Mouse (Mus musculus): Measurements from ENCODE around the gene 9230104L09Rik. TPM values are rescaled to one million over a fixed set of nuclear protein-coding genes. Genes with fewer than 3 reads are reported as not detected.
A peak's percentile ranks its signal among the peaks of the same experiment; 100 is the strongest.

9230104L09Rik gene
- polyA plus RNA-seq, 1 experiment = not detected

DNA sequence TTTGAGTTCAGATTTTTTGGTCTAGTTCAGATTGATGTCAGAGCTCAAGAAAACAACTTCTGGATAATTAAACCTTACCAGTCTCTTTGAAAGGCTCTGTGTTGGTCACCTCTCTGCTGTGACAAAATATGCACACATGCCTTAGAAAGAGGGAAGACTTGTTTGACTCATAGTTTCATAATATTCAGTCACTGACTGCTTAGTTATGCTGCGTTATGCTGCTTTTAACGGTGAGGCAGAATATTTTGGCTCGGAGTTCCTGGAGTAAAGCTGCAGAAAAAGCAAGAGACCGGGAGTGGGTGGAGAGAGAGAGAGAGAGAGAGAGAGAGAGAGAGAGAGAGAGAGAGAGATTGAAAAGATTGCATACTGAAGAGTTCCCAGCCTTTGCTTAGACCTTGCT, 3.8 kb downstream of the 9230104L09Rik start:
- Histone ChIP-seq H3K4me3 (ENCODE audit: insufficient read depth, low read length) (no peak overlapping the region), H3K27ac (ENCODE audit: insufficient read depth, low read length) (no peak overlapping the region; the same call in 1 of the 2 replicates), H3K4me1 (ENCODE audit: control insufficient read depth, insufficient read depth, low read length) (peaks cover 11% of the 10 kb centered on the region)
- no peak for TF ChIP-seq POLR2A (IDR thresholded peaks at IDR 0.05; ENCODE audit: low read depth, low read length)
- no peak for TF ChIP-seq CTCF (IDR thresholded peaks at IDR 0.05; ENCODE audit: borderline replicate concordance, insufficient read depth, low read length)

DNA sequence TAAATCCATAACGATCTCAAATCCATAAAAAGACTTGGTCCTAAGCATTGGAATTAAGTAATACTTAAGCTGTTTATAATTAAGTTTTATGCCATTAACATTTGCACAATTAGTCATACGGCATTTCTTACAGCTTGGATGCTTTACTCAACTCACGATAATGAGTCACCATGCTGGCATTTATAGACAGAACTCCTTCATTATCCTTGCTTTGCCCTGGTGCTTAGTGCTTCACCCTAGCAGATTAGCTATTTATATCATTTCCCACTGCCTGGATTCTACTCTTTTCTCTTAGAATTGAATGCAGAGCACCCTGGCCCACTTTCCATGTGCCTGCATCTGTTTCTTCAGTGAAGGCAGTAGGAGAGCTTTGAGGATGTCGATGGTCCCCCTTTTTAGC, 7.3 kb downstream of the 9230104L09Rik start:
- TF ChIP-seq CTCF (IDR thresholded peaks at IDR 0.05; ENCODE audit: borderline replicate concordance, insufficient read depth, low read length) (no peak), POLR2A (IDR thresholded peaks at IDR 0.05; ENCODE audit: low read depth, low read length) (no peak)

DNA sequence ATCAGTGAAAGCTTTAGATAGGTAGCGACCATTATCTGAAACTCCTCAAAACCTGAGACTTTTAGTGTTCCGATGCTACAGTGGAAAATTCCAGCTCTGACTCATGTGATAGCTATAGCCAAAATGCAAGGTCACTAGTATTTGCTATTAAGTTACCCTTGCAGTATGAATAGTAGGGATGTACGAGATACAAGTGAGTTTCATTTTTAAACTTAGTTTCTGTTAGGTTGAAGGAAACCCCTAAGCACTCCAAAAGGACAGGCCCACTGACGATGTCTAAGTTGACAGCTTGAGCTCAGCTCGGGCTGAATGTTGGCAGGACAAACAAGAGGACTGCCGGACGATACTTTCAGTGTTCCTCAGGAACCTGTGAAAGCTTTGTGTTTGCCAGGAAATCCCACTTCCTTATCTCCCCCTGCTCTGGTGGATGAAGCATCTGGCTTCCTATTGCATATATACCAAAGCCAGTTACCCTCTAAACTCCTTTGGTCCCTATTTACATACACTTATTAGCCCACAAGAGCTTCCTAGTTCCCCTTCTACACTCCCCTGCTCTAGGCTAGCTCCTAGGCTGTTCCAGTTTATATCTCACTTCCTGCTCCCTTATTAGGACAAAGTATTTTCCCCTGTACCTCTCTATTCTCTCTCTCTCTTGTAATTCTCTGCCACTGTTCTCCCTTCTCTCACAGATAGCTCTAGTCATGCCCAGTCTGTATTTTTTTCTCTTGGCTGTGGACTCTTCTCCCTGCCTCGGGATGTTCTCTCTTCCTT, 8.0 kb downstream of the 9230104L09Rik start:
- TF ChIP-seq POLR2A (IDR thresholded peaks at IDR 0.05; ENCODE audit: low read depth, low read length) (no peak), CTCF (IDR thresholded peaks at IDR 0.05; ENCODE audit: borderline replicate concordance, insufficient read depth, low read length) (no peak)
- H3K4me1 ChIP-seq (ENCODE audit: control insufficient read depth, insufficient read depth, low read length) = peaks cover 11% of the 10 kb centered on the region
- peak overlapping the region; percentile 88 for H3K27ac ChIP-seq (ENCODE audit: insufficient read depth, low read length)
- H3K4me3 ChIP-seq (ENCODE audit: insufficient read depth, low read length) = no peak overlapping the region

More for the DNA sequence above, 7.3 kb downstream of the 9230104L09Rik start:
- H3K4me1 ChIP-seq (ENCODE audit: control insufficient read depth, insufficient read depth, low read length) = peaks cover 11% of the 10 kb centered on the region
- peak overlapping the region; percentile 88 for H3K27ac ChIP-seq (ENCODE audit: insufficient read depth, low read length)
- no peak overlapping the region for H3K4me3 ChIP-seq (ENCODE audit: insufficient read depth, low read length)

DNA sequence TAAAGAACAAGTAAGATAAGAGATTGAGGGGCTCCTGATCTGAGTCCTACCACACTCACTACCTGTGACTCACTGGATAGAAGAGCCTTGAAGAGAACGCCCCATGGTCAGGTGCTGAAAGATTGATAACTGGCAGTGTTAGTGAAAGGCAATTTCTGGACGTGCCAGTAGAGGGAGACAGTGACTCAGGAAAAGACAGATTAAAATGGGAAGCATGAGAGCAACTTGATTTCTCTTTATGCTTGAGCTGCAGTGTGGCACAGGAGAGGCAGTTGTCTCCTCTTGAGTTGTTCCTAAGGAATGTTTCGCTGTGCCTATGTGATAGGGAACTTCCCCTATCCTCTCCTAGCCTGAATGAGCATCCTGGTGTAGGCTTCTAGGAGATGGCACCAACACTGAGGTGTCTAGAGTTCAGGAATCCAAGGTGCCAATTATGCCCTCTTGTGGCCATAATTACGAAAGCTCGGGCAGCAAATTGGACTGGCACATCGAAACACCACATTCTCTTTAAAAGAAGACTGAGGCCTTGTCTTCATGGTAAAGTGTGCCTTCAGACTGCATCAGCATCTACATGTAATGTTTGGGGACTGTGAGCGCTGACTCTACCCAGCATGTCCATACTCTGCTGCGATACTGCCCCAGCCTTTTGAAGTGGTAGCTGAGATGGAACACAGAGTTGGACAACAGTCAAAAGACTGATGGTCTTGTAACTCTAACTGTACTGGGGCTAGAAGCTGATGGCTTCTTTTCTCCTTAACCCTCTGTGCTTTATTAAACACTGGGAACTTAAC, 13.5 kb downstream of the 9230104L09Rik start:
- Histone ChIP-seq H3K4me3 (ENCODE audit: insufficient read depth, low read length) (no peak overlapping the region), H3K4me1 (ENCODE audit: control insufficient read depth, insufficient read depth, low read length) (peaks cover under 1% of the 10 kb centered on the region; the same call in 1 of the 2 replicates), H3K27ac (ENCODE audit: insufficient read depth, low read length) (no peak overlapping the region)
- no peak for TF ChIP-seq CTCF (IDR thresholded peaks at IDR 0.05; ENCODE audit: borderline replicate concordance, insufficient read depth, low read length)
- no peak for TF ChIP-seq POLR2A (IDR thresholded peaks at IDR 0.05; ENCODE audit: low read depth, low read length)

DNA sequence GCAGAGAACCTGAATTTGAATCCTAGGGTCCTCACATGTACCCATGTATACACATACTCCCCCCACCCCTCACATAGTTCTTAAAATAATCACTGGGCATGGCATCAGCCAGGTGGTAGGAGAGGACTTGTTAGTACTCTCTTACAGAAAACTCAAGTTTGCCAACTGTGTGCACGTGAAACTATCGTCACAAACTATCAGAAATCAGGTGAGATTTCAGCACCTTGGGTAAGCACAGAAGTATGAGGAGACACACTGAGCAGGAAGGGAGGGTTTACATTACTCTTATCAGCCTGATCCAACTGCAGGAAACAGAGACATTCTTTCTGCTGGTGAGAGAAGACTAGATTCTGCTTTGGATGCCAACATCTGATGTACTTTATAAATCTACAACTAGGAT, 25.6 kb downstream of the 9230104L09Rik start:
- Histone ChIP-seq H3K4me3 (ENCODE audit: insufficient read depth, low read length) (no peak overlapping the region), H3K4me1 (ENCODE audit: control insufficient read depth, insufficient read depth, low read length) (no peaks in the 10 kb centered on the region), H3K27ac (ENCODE audit: insufficient read depth, low read length) (no peak overlapping the region)
- TF ChIP-seq POLR2A (IDR thresholded peaks at IDR 0.05; ENCODE audit: low read depth, low read length) (no peak), CTCF (IDR thresholded peaks at IDR 0.05; ENCODE audit: borderline replicate concordance, insufficient read depth, low read length) (no peak)

DNA sequence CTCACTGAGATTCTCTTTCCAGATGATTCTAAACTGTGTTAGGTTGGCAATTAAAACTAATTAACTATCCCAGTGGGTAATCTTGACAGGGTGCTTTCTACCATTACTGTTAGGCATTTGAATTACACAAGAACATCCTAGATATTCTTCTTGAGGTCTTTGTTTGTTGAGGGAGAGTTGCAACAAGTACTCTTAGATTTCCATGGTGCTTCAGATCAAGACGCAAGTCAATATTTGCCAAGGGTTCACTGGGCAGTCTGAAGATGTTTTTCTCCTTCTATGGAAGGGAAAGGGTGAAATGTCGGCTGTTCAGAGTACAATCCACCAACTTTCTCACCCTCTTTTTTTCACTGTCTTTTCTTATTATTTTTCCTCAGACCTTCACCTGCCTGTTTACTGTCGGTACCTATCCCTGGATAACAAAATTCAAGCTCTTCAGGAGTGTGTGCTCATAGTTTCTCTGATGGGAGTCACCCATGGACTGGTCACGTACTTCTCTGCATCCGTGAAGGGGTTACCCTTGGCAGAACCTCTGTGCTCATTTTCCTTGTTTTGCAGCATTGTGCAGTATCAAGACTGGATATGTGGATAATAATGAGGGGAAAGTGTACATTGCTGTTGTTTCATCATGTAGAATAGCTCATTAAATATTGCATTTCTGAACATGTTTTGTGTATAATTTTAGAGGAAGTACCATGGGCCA, 26.6 kb downstream of the 9230104L09Rik start:
- H3K4me1 ChIP-seq (ENCODE audit: control insufficient read depth, insufficient read depth, low read length) = no peaks in the 10 kb centered on the region
- H3K27ac ChIP-seq (ENCODE audit: insufficient read depth, low read length) = no peak overlapping the region
- no peak overlapping the region for H3K4me3 ChIP-seq (ENCODE audit: insufficient read depth, low read length)
- TF ChIP-seq POLR2A (IDR thresholded peaks at IDR 0.05; ENCODE audit: low read depth, low read length) (no peak), CTCF (IDR thresholded peaks at IDR 0.05; ENCODE audit: borderline replicate concordance, insufficient read depth, low read length) (no peak)

DNA sequence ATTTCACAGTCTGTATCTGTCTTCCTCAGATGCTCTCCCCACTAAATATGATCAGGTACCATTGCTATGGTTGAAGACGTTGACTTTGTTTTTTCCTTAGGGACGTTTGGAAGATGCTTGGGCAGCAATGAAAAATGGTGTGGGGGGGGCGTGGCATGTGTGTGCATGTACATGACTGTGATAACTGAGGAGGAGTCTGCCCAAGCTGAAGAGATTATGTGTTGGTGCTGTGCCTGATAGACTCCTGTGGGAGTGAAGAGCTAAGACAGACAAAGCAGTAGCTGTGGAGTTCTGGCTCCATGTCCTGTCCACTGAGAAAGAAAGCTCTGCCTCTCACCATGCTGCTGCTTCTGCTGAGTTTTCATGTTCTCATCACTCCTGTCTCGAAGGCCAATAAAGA, 29.9 kb downstream of the 9230104L09Rik start, which contains the start of gene Cst9:
TSS of gene Cst9 (plus strand) at position 236 of the 400 bp plus-strand sequence.
- no peaks in the 10 kb centered on the region for H3K4me1 ChIP-seq (ENCODE audit: control insufficient read depth, insufficient read depth, low read length)
- TF ChIP-seq CTCF (IDR thresholded peaks at IDR 0.05; ENCODE audit: borderline replicate concordance, insufficient read depth, low read length) (no peak), POLR2A (IDR thresholded peaks at IDR 0.05; ENCODE audit: low read depth, low read length) (no peak)
- no peak within 1 kb of the TSS for H3K4me3 ChIP-seq (ENCODE audit: insufficient read depth, low read length)
- H3K27ac ChIP-seq (ENCODE audit: insufficient read depth, low read length) = no peak within 1 kb of the TSS

DNA sequence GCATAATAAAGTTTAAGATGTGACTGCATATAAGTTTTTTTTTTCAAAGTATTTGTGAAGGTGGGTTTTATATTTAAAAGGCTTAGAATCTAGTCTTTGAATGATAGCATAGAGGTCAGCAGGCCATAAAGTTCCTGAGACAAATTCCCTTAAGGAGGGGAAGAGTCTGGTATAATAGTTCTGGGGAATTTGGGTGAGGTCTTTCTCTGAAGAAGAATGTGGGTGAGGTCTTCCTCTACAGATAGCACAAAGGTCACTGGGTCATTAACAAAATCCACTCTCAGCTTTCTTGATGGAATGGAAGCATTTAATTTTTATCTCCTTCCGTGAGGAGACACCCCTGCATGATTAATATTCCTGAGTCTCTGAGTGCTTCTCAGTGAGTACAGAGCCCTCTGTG, 38.9 kb downstream of the 9230104L09Rik start:
- no peak overlapping the region for H3K27ac ChIP-seq (ENCODE audit: insufficient read depth, low read length)

DNA sequence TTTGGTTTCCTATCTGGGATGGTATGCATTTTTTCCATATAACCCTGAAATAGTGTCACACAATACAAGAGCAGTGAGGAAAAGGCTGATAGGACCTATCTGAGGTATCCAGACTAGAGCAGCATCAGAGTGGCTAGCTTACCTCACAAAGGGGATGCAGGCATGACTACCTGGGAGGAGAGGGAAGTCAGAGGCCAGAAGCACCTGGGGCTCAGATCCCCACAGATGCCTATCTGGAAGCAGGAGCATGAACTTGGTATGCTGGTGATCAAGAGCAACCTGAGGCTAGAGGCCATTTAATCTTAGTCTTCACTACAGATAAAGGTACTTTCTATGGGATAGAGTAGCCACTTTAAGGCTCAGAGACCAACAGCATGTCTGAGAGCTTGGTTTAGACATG, 44.9 kb downstream of the 9230104L09Rik start, which contains the start of gene Cst13:
TSS of gene Cst13 (plus strand) at position 173 of the 400 bp plus-strand sequence.
- no peak within 1 kb of the TSS for H3K27ac ChIP-seq (ENCODE audit: insufficient read depth, low read length)
- no peak within 1 kb of the TSS for H3K4me3 ChIP-seq (ENCODE audit: insufficient read depth, low read length)
- no peaks in the 10 kb centered on the region for H3K4me1 ChIP-seq (ENCODE audit: control insufficient read depth, insufficient read depth, low read length)
- TF ChIP-seq POLR2A (IDR thresholded peaks at IDR 0.05; ENCODE audit: low read depth, low read length) (no peak), CTCF (IDR thresholded peaks at IDR 0.05; ENCODE audit: borderline replicate concordance, insufficient read depth, low read length) (no peak)

More for the DNA sequence above, 38.9 kb downstream of the 9230104L09Rik start:
- Histone ChIP-seq H3K4me3 (ENCODE audit: insufficient read depth, low read length) (no peak overlapping the region), H3K4me1 (ENCODE audit: control insufficient read depth, insufficient read depth, low read length) (no peaks in the 10 kb centered on the region)
- TF ChIP-seq POLR2A (IDR thresholded peaks at IDR 0.05; ENCODE audit: low read depth, low read length) = no peak
- TF ChIP-seq CTCF (IDR thresholded peaks at IDR 0.05; ENCODE audit: borderline replicate concordance, insufficient read depth, low read length) = no peak
